Mouse (Mus musculus) lung, embryonic 15.5 days (tissue): ENCODE results near the gene Slc22a14. TPM values are rescaled to one million over a fixed set of nuclear protein-coding genes. Genes with fewer than 3 reads are reported as not detected.

Experiments
- ATAC-seq: fragments of 200-750 bp; cut with Nextera tagmentation; 2 replicates; pipeline ENCODE4 v1.8.0; 2017; ENCODE audit warnings: moderate number of reproducible peaks, borderline replicate concordance; ENCODE audit not compliant: low FRiP score, low TSS enrichment; ENCODE audit errors: extremely low read depth
- H3K27ac ChIP-seq: fragments of 300-500 bp; sonication (generic); 2 replicates; pipeline ENCODE4 v1.5.1; 2015; ENCODE audit warnings: moderate library complexity, mild to moderate bottlenecking, inconsistent platforms
- H3K27me3 ChIP-seq: fragments of 300-500 bp; sonication (generic); 2 replicates; pipeline ENCODE4 v1.6.1; 2015; ENCODE audit warnings: inconsistent platforms
- H3K36me3 ChIP-seq: fragments of 300-500 bp; sonication (generic); 2 replicates; pipeline ENCODE4 v1.6.1; 2015; ENCODE audit warnings: inconsistent platforms
- H3K4me1 ChIP-seq: fragments of 300-500 bp; sonication (generic); 2 replicates; pipeline ENCODE4 v1.6.1; 2015; ENCODE audit warnings: inconsistent platforms
- H3K4me2 ChIP-seq: fragments of 300-500 bp; sonication (generic); 2 replicates; pipeline ENCODE4 v1.6.1; 2015; ENCODE audit warnings: inconsistent platforms, mild to moderate bottlenecking, moderate library complexity
- H3K4me3 ChIP-seq: fragments of 300-500 bp; sonication (generic); 2 replicates; pipeline ENCODE4 v1.5.1; 2015; ENCODE audit warnings: mild to moderate bottlenecking, inconsistent platforms
- H3K9ac ChIP-seq: fragments of 300-500 bp; sonication (generic); 2 replicates; pipeline ENCODE4 v1.6.1; 2015; ENCODE audit warnings: inconsistent platforms
- H3K9me3 ChIP-seq: fragments of 300-500 bp; sonication (generic); 2 replicates; pipeline ENCODE4 v1.6.1; 2016; ENCODE audit warnings: inconsistent platforms
- WGBS: fragments of 180-500 bp; shearing (Covaris S2); methylation state at CpG from one replicate; pipeline ENCODE4 v1.1.7; 2015; 5-methylcytosine and 5-hydroxymethylcytosine counted together
- polyA plus RNA-seq: library from polyadenylated mRNA; unstranded; fragments of >200 nt; fragmentation: Nextera tagmentation; extraction: Ambion mirVana; gene quantifications from 2 replicates; pipeline ENCODE4 v1.2.1, GENCODE M21; 2015

Gene Slc22a14
- polyA plus RNA-seq, 1 experiment from 2014 or later, result not detected

GRCm38 (mm10) chr9:119145638-119146037, 219.7 kb downstream of the Slc22a14 start:
- no peak for ATAC-seq
- Histone ChIP-seq H3K9me3 (no peaks in the 10 kb centered on the region), H3K36me3 (no peaks in the 10 kb centered on the region), H3K27me3 (no peaks in the 10 kb centered on the region), H3K9ac (no peak overlapping the region), H3K27ac (no peak overlapping the region), H3K4me3 (no peak overlapping the region), H3K4me1 (no peaks in the 10 kb centered on the region), H3K4me2 (no peak overlapping the region)
- 63% methylated on average over 6 of the region's 6 CpGs for WGBS

GRCm38 (mm10) chr9:119145137-119145536, 220.2 kb downstream of the Slc22a14 start:
- H3K4me1 ChIP-seq, result no peaks in the 10 kb centered on the region
- H3K4me2 ChIP-seq, result no peak overlapping the region
- H3K27ac ChIP-seq, result no peak overlapping the region
- no peaks in the 10 kb centered on the region for H3K36me3 ChIP-seq
- H3K27me3 ChIP-seq, result no peaks in the 10 kb centered on the region
- ATAC-seq, result no peak
- H3K9me3 ChIP-seq, result no peaks in the 10 kb centered on the region
- H3K9ac ChIP-seq, result no peak overlapping the region
- no peak overlapping the region for H3K4me3 ChIP-seq
- 55% methylated on average over 10 of the region's 10 CpGs for WGBS

GRCm38 (mm10) chr9:119144696-119145095, 220.7 kb downstream of the Slc22a14 start:
- Histone ChIP-seq H3K27ac (no peak overlapping the region), H3K4me2 (no peak overlapping the region), H3K4me1 (no peaks in the 10 kb centered on the region), H3K4me3 (no peak overlapping the region), H3K9ac (no peak overlapping the region), H3K36me3 (no peaks in the 10 kb centered on the region), H3K9me3 (no peaks in the 10 kb centered on the region), H3K27me3 (no peaks in the 10 kb centered on the region)
- 60% methylated on average over 8 of the region's 8 CpGs for WGBS
- no peak for ATAC-seq

- Histone ChIP-seq H3K36me3 (no peaks in the 10 kb centered on the region), H3K9ac (no peak overlapping the region), H3K27ac (no peak overlapping the region), H3K27me3 (no peaks in the 10 kb centered on the region), H3K9me3 (no peaks in the 10 kb centered on the region), H3K4me2 (no peak overlapping the region), H3K4me1 (no peaks in the 10 kb centered on the region), H3K4me3 (no peak overlapping the region)
- WGBS, result 66% methylated on average over 9 of the region's 9 CpGs
- ATAC-seq, result no peak
These were observed 222.0 kb downstream of the Slc22a14 start for GRCm38 (mm10) chr9:119143372-119143771.

- ATAC-seq, result no peak
- H3K9me3 ChIP-seq, result no peaks in the 10 kb centered on the region
- WGBS, result 70% methylated on average over 5 of the region's 5 CpGs
These were observed 223.3 kb downstream of the Slc22a14 start for GRCm38 (mm10) chr9:119142066-119142465.

DNA sequence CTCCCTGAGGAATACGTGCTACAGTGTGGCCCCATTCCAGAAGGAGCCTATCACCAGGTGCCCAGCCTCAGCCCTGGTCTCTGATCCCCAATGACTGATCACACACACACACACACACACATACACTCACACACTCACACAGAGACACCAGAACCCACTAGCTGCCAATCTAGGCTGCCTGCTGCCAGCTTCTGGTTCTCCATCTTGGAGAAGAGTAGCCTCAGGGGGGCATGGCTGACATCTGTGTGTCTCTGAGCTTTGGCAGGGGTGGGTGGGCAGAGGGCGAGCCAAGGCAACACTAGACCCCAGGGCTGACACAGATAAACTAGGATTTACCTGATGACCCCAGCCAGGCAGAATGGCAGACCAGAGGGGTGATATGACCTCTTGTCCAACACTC, 226.5 kb downstream of the Slc22a14 start:
- Histone ChIP-seq H3K27me3 (no peaks in the 10 kb centered on the region), H3K4me2 (no peak overlapping the region), H3K4me3 (no peak overlapping the region), H3K36me3 (no peaks in the 10 kb centered on the region), H3K27ac (no peak overlapping the region), H3K4me1 (no peaks in the 10 kb centered on the region), H3K9me3 (no peaks in the 10 kb centered on the region), H3K9ac (no peak overlapping the region)
- WGBS, result 63% methylated on average over 2 of the region's 2 CpGs
- ATAC-seq, result no peak

More at GRCm38 (mm10) chr9:119142066-119142465, 223.3 kb downstream of the Slc22a14 start:
- no peak overlapping the region for H3K9ac ChIP-seq
- H3K27me3 ChIP-seq, result no peaks in the 10 kb centered on the region
- H3K4me1 ChIP-seq, result no peaks in the 10 kb centered on the region
- no peaks in the 10 kb centered on the region for H3K36me3 ChIP-seq
- H3K27ac ChIP-seq, result no peak overlapping the region
- no peak overlapping the region for H3K4me3 ChIP-seq
- H3K4me2 ChIP-seq, result no peak overlapping the region

- WGBS, result 48% methylated on average over 5 of the region's 5 CpGs
These were observed 234.7 kb downstream of the Slc22a14 start for GRCm38 (mm10) chr9:119130692-119131091.

DNA sequence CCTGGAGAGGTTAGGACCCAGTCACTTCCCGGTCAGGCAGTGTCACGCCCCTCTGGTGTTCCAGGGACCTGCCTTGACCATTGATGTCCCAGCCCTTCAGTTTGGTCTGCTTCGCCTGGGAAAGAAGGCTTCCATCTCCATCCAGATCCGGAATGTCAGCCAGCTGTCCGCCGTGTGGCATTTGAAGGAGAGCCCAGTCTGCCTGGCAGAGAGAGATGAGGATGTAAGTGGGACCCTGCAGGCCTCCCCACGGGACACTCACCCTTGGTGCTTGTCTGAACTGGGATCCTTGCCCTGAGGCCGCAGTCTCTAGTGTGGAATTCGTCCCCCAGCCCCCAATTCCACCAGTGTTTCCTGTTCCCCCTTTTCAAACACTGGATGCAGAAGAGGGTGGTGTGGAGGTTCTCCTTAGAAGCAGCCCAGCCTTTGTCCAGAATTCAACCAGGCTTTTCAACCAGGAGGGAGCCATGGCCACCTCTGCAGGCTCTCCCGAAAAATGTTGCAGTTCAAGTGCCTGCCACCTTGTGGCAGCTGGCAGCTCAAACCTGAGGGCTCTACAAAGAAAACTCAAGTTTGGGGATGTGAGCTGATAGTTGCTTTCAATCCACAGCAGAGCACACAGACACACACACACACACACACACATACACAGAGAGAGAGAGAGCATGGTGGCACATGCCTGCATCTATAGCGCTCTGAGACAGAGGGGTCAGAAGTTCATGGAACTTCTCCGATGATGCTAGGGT, 236.7 kb downstream of the Slc22a14 start:
- H3K9ac ChIP-seq, result no peak overlapping the region
- no peaks in the 10 kb centered on the region for H3K4me1 ChIP-seq
- H3K36me3 ChIP-seq, result no peaks in the 10 kb centered on the region
- H3K27me3 ChIP-seq, result no peaks in the 10 kb centered on the region
- WGBS, result 69% methylated on average over 12 of the region's 12 CpGs
- no peak overlapping the region for H3K27ac ChIP-seq
- no peaks in the 10 kb centered on the region for H3K9me3 ChIP-seq
- ATAC-seq, result no peak
- no peak overlapping the region for H3K4me3 ChIP-seq
- no peak overlapping the region for H3K4me2 ChIP-seq

More at GRCm38 (mm10) chr9:119130692-119131091, 234.7 kb downstream of the Slc22a14 start:
- ATAC-seq, result no peak
- Histone ChIP-seq H3K9me3 (no peaks in the 10 kb centered on the region), H3K4me2 (no peak overlapping the region), H3K4me3 (no peak overlapping the region), H3K36me3 (no peaks in the 10 kb centered on the region), H3K4me1 (no peaks in the 10 kb centered on the region), H3K27ac (no peak overlapping the region), H3K27me3 (no peaks in the 10 kb centered on the region), H3K9ac (no peak overlapping the region)

- 78% methylated on average over 18 of the region's 18 CpGs for WGBS
- Histone ChIP-seq H3K27me3 (no peaks in the 10 kb centered on the region), H3K9me3 (no peaks in the 10 kb centered on the region), H3K4me2 (no peak overlapping the region), H3K4me1 (no peaks in the 10 kb centered on the region), H3K4me3 (no peak overlapping the region), H3K9ac (no peak overlapping the region), H3K36me3 (no peaks in the 10 kb centered on the region), H3K27ac (no peak overlapping the region)
- no peak for ATAC-seq
These were observed 242.6 kb downstream of the Slc22a14 start for GRCm38 (mm10) chr9:119122596-119123369.

DNA sequence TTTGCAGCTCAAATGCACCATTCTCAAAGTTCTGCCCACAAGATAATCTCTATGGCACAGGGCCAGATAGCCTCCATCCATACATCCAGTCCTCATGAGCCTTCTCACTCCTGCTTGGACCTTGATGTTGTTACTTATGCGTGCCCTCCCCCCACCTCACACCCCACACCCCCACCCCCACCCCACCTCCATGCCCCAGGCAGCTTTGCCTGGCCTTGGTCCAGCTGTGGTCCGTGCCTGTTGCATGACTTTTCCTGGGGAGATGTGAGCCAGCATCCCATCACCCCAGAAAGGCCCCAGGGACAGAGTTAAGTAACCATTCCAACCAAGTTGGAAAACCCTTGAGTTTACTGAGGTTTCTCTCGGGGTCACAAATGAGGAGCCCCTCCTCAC, 245.2 kb downstream of the Slc22a14 start:
- no peak overlapping the region for H3K27ac ChIP-seq
- no peak overlapping the region for H3K4me2 ChIP-seq
- H3K4me1 ChIP-seq, result no peaks in the 10 kb centered on the region
- 64% methylated on average over 3 of the region's 3 CpGs for WGBS
- no peaks in the 10 kb centered on the region for H3K9me3 ChIP-seq
- H3K4me3 ChIP-seq, result no peak overlapping the region
- no peak overlapping the region for H3K9ac ChIP-seq
- no peaks in the 10 kb centered on the region for H3K27me3 ChIP-seq
- no peak for ATAC-seq
- H3K36me3 ChIP-seq, result no peaks in the 10 kb centered on the region
